Mouse (Mus musculus) skeletal muscle tissue, adult 2 months (tissue): ENCODE data around the gene Spata2.
A peak's percentile ranks its signal among the peaks of the same experiment; 100 is the strongest.

Experiments
- DNase-seq: peaks from one replicate; pipeline ENCODE4 v3.0.0-alpha.2; 2012; ENCODE audit warnings: low read depth, low spot score

Spata2 gene

GRCm38 (mm10) chr2:167510485-167510884, 17.8 kb upstream of the Spata2 start:
- peak; percentile 60 for DNase-seq

- DNase-seq, result no peak
Measured at GRCm38 (mm10) chr2:167508569-167508968, 15.9 kb upstream of the Spata2 start.

- DNase-seq, result no peak
Measured at GRCm38 (mm10) chr2:167507719-167508385, 15.2 kb upstream of the Spata2 start.

DNA sequence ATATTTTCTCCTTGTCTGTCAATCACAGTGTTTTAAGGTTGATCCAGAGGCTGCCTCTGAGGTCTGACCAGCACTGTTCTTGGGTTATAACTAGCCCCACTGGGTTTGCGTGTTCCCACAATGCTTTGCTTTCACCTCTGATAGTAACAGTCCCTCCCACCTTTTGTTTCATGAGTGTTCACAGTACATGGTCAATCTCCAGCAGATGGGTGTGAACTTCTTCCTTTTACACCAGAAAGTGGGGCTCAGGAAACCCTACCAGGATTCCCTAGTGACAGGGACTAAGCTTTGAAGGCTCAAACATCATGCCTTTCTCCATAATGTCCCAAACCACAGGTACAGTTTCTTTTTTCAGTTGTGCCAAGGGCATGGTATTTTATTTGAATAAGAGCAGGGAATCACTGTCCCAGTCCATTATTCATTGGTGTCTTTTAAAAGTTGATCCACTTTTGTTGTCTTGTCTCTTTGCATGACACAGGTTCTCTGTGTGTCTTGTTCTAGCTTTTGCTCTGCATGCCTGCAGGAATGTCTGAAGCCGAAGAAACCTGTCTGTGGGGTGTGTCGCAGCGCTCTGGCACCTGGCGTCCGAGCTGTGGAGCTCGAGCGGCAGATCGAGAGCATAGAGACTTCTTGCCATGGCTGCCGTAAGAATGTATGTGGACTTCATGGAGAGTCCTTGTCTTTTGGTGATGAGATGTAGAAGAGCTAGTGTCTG, 14.0 kb upstream of the Spata2 start:
- DNase-seq, result no peak

GRCm38 (mm10) chr2:167505127-167505526, 12.4 kb upstream of the Spata2 start:
- no peak for DNase-seq

DNA sequence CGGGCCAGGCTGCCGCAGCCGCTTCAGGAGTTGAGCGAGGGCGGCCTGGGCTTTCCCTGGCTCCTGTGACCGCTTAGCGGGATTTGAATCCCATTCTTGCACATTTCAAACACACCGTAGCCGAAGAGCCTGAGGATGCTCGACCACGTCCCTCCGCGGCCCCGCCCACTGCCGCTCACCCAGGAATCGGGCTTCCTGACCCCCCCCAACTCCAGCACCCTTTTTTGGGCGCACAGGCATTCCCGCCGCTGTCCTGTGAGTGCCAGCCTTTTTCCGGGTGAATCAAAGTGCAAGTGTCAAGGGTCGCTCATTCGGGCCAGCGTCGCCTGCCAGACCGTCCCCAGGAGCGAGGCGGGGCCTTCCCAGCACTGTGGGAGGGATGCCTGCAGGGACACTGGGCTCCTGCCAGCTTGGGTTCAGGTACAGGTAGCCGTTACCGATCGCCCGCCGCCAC, 11.2 kb upstream of the Spata2 start:
- DNase-seq, result no peak

GRCm38 (mm10) chr2:167503253-167503895, 10.7 kb upstream of the Spata2 start:
- peak; percentile 69 for DNase-seq

- DNase-seq, result no peak
Measured at GRCm38 (mm10) chr2:167502554-167503252, 10.0 kb upstream of the Spata2 start.

- DNase-seq, result no peak
Measured at GRCm38 (mm10) chr2:167497272-167497671, 4.6 kb upstream of the Spata2 start.

DNA sequence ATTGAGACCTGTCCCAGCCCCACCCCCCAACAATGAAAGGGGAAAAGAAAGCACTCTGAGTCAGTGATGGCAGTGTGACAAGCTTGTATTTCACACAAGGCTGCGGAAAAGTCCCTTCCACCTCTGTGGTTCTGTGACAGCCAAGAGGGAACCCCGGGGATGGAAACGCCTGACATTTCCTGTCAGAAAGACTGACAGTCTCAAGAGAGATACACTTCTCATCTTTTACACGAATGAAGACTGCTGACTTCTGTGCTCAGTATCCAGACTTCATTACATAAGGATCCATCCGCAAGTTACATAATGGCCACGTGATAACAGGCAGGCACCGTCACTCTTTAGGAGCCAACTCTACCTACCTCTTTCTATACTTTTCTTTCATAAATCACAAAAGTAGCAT, 3.8 kb upstream of the Spata2 start:
- DNase-seq, result no peak

DNA sequence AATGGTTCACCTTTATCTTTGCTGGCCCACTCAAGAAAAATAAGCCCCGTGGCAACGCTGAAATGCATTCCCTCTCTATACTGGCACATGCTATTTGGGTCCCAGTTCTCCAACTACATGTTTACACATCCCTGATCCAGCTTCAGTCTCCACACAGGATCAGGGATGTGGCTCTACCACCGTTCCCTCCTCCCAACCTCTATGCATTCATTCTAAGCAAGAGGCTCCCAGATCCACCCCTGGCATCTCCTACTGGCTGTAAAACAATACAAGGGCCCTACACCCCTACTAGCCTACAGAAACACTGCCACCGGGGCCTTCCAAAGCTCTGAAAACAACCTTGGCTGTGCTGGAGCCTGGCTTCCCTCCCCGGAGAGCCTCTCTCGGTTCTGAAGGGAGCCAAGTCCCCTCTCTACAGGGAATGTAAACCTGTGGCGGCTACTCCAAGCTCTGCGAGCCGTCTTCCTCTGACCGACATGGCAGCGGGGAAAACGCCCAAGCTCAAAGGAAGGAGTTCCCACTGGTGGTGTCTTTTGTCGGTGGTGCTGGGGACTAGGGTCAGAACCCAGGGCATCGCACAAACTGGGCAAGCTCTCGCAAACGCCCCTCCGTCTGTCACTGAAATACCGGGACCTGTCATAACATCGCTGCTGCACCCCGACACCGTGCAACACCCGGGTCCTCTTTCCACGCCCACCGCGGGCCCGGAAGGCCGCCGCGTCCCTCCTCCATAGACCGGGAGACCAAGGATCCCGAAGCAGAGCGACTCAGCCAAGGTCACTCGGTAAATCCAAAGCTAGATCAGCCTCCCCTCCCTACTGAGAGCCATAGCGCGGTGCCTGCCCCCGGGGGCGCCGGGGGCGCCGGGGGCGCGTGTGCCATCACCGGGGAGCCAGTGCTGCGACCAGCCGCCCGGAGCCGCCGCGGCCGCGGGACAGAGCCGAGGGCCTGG, 654 bp downstream of the Spata2 start, which contains the start of gene Rnf114:
Gene Rnf114, plus strand, starts transcription at position 889 of the 952 bp plus-strand sequence.
- no peak for DNase-seq

GRCm38 (mm10) chr2:167490813-167491525, 1.7 kb downstream of the Spata2 start:
- DNase-seq, result no peak

DNA sequence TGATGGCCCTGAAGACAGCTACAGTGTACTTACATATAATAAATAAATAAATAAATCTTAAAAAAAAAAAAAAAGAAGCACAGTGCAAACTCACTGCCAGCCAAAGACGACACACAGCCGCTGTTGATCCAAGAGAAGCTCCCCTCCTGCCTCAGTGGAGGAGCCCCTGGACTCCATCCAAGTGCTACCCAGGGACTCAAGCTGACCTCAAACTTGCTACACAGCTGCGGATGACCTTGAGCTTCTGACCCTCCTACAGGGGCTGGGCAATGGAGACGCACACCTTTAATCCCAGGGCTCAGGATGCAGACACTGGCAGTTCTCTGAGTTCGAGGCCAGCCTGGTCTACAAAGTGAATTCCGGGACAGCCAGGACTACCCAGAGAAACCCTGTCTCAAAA, 4.7 kb downstream of the Spata2 start:
- DNase-seq, result no peak

- DNase-seq, result no peak
Measured at GRCm38 (mm10) chr2:167487551-167487950, 5.1 kb downstream of the Spata2 start.

GRCm38 (mm10) chr2:167486573-167486972, 6.1 kb downstream of the Spata2 start:
- no peak for DNase-seq

- DNase-seq, result peak; percentile 76
Measured at GRCm38 (mm10) chr2:167485501-167486377, 6.9 kb downstream of the Spata2 start.

DNA sequence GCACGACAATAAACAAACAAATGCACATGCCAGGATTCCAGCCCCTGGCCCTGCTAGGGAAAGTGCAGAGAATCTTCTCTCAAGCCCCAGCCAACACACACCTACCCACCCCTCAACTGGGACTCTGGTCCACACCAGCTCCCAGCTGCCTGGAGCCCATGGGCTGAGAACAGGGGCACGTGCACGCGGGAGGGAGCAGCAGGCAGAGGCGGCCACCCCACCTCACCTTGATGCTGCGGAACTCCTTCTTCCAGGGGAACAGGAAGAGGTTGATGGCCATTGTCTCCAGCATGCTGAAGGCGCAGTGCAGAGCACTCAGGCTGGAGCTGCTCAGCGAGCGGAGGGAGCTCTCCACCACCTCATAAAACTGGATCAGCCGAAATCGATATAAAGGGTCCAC, 7.8 kb downstream of the Spata2 start:
- DNase-seq, result no peak

GRCm38 (mm10) chr2:167483827-167484410, 8.8 kb downstream of the Spata2 start:
- DNase-seq, result no peak
